ENCODE assay signal across 10 mouse cellular contexts in the genomic region with DNA sequence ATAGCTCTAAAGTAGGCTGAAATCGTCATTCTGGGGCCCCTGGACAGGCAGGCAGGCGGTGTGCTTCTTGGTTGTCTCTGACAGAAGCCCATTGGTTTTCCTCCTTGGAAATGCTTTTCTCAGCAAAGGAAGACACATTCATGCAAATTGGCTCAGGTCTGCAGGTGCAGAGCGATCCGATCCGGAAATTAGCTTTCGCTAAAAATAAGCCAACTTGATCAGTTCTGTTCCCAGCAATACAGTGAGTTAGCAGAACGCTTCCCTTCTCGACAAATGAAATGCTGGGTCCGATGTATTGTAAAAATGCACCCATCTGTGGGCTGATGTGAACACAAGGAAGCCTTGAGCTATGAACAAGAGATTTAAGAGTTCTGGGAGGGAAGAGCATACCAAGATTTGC.
"Had no signal": no experiment of that assay in that cellular context is flagged by ENCODE, and none has a peak within 500 bp of the region (broad histone marks: within the 10 kb centered on the region; RNA-seq: fewer than 3 reads in every experiment).

No protein-coding gene starts in this region.

- H3K4me1 ChIP-seq: limb, embryonic 15.5 days had no signal

- H3K36me3 ChIP-seq: limb, embryonic 15.5 days; liver, embryonic 13.5 days; midbrain, embryonic 12.5 days had no signal

- H3K27me3 ChIP-seq: limb, embryonic 15.5 days; liver, embryonic 13.5 days; midbrain, embryonic 12.5 days had no signal

- DNase-seq: kidney, adult 9 months; layer of hippocampus, adult 9-11 months; layer of hippocampus, postnatal 36 days; liver, embryonic 13.5 days; lung, adult 18-20 months; right cerebral cortex, postnatal 14 days; thymus, postnatal 4 days had no signal

- H3K4me3 ChIP-seq: limb, embryonic 15.5 days; liver, embryonic 13.5 days; midbrain, embryonic 12.5 days had no signal

- H3K27ac ChIP-seq: kidney, postnatal 0 days; limb, embryonic 15.5 days; liver, embryonic 13.5 days; midbrain, embryonic 12.5 days had no signal
